Mouse (Mus musculus) embryonic facial prominence, embryonic 11.5 days (tissue): Measurements from ENCODE around the gene Cacna2d3. TPM values are rescaled to one million over a fixed set of nuclear protein-coding genes. Genes with fewer than 3 reads are reported as not detected.
A peak's percentile ranks its signal among the peaks of the same experiment; 100 is the strongest.

Source experiments
- ATAC-seq: fragments of 200-750 bp; cut with Nextera tagmentation; replicated peaks from 2 replicates; pipeline ENCODE4 v1.8.0; 2017; ENCODE audit warnings: low read depth; ENCODE audit not compliant: insufficient number of reproducible peaks, low FRiP score, low TSS enrichment
- DNase-seq: peaks from one replicate; pipeline ENCODE4 v3.0.0-alpha.2; 2015; ENCODE audit warnings: low spot score
- H3K27ac ChIP-seq: fragments of 300-500 bp; sonication (generic); replicated peaks from 2 replicates; pipeline ENCODE4 v1.5.1; 2014; ENCODE audit warnings: mild to moderate bottlenecking, low read depth, low read length, control low read depth
- H3K27me3 ChIP-seq: fragments of 300-500 bp; sonication (generic); 2 replicates; pipeline ENCODE4 v1.6.1; 2014; ENCODE audit warnings: mild to moderate bottlenecking, low read length, moderate library complexity, mixed read lengths; ENCODE audit not compliant: control insufficient read depth, insufficient read depth
- H3K36me3 ChIP-seq: fragments of 300-500 bp; sonication (generic); replicated peaks from 2 replicates; pipeline ENCODE4 v1.6.1; 2014; ENCODE audit warnings: low read depth, mild to moderate bottlenecking, low read length, moderate library complexity, mixed read lengths; ENCODE audit not compliant: control insufficient read depth, insufficient read depth
- H3K4me1 ChIP-seq: fragments of 300-500 bp; sonication (generic); 2 replicates; pipeline ENCODE4 v1.6.1; 2014; ENCODE audit warnings: low read length, mixed read lengths; ENCODE audit not compliant: control insufficient read depth, insufficient read depth
- H3K4me2 ChIP-seq: fragments of 300-500 bp; sonication (generic); 2 replicates; pipeline ENCODE4 v1.6.1; 2014; ENCODE audit warnings: low read depth, mild to moderate bottlenecking, control low read depth, low read length, moderate library complexity
- H3K4me3 ChIP-seq: fragments of 300-500 bp; sonication (generic); 2 replicates; pipeline ENCODE4 v1.5.1; 2014; ENCODE audit warnings: low read depth, low read length, control low read depth
- H3K9ac ChIP-seq: fragments of 300-500 bp; sonication (generic); replicated peaks from 2 replicates; pipeline ENCODE4 v1.6.1; 2014; ENCODE audit warnings: mild to moderate bottlenecking, control low read depth, low read length
- H3K9me3 ChIP-seq: fragments of 300-500 bp; sonication (generic); replicated peaks from 2 replicates; pipeline ENCODE4 v1.6.1; 2016; ENCODE audit warnings: mild to moderate bottlenecking, low read length, inconsistent platforms, mixed read lengths; ENCODE audit not compliant: control insufficient read depth
- WGBS: fragments of 180-500 bp; shearing (Covaris S2); extraction: QIAGEN DNeasy Blood & Tissue Kit; methylation state at CpG from one replicate; pipeline ENCODE4 v1.1.7; 2014; 5-methylcytosine and 5-hydroxymethylcytosine counted together
- polyA plus RNA-seq: library from polyadenylated mRNA; unstranded; fragments of >200 nt; fragmentation: Nextera tagmentation; extraction: Ambion mirVana; gene quantifications from 2 replicates; pipeline ENCODE4 v1.2.1, GENCODE M21; 2014

Gene Cacna2d3
- polyA plus RNA-seq, 1 experiment from 2014 or later, result 4.0 TPM

- H3K27me3 ChIP-seq, result no peaks in the 10 kb centered on the region
- 83% methylated on average over 8 of the region's 8 CpGs for WGBS
- no peak overlapping the region for H3K9ac ChIP-seq
- DNase-seq, result no peak
- H3K4me2 ChIP-seq, result no peak overlapping the region
- no peak overlapping the region for H3K27ac ChIP-seq
- H3K4me3 ChIP-seq, result no peak overlapping the region
- no peaks in the 10 kb centered on the region for H3K9me3 ChIP-seq
- no peak for ATAC-seq
- H3K4me1 ChIP-seq, result no peaks in the 10 kb centered on the region
- H3K36me3 ChIP-seq, result no peaks in the 10 kb centered on the region
Observed at GRCm38 (mm10) chr14:29403849-29404808, 317.5 kb downstream of the Cacna2d3 start.

GRCm38 (mm10) chr14:29402471-29402870, 319.2 kb downstream of the Cacna2d3 start:
- ATAC-seq (no peak), DNase-seq (peak; percentile 26)
- H3K4me2 ChIP-seq, result no peak overlapping the region
- no peak overlapping the region for H3K4me3 ChIP-seq
- H3K4me1 ChIP-seq, result no peaks in the 10 kb centered on the region
- H3K9me3 ChIP-seq, result no peaks in the 10 kb centered on the region
- no peak overlapping the region for H3K27ac ChIP-seq
- WGBS, result 49% methylated on average over 8 of the region's 8 CpGs
- H3K9ac ChIP-seq, result no peak overlapping the region
- H3K27me3 ChIP-seq, result no peaks in the 10 kb centered on the region
- H3K36me3 ChIP-seq, result no peaks in the 10 kb centered on the region

- ATAC-seq (no peak), DNase-seq (no peak)
- no peak overlapping the region for H3K9ac ChIP-seq
- 59% methylated on average over 8 of the region's 8 CpGs for WGBS
- no peaks in the 10 kb centered on the region for H3K27me3 ChIP-seq
- no peak overlapping the region for H3K4me2 ChIP-seq
- H3K4me1 ChIP-seq, result no peaks in the 10 kb centered on the region; the same call in 1 of the 2 replicates
- H3K9me3 ChIP-seq, result no peaks in the 10 kb centered on the region
- H3K36me3 ChIP-seq, result no peaks in the 10 kb centered on the region
- H3K4me3 ChIP-seq, result no peak overlapping the region
- H3K27ac ChIP-seq, result 0 out of 2 replicates have a peak overlapping the region, but pooled peaks have one; percentile 30
Observed at GRCm38 (mm10) chr14:29393786-29394185, 327.9 kb downstream of the Cacna2d3 start.

- DNase-seq (no peak), ATAC-seq (no peak)
- WGBS, result 86% methylated on average over 3 of the region's 3 CpGs
- Histone ChIP-seq H3K27me3 (no peaks in the 10 kb centered on the region), H3K4me2 (no peak overlapping the region), H3K4me1 (no peaks in the 10 kb centered on the region; the same call in 1 of the 2 replicates), H3K9ac (no peak overlapping the region), H3K9me3 (no peaks in the 10 kb centered on the region), H3K27ac (no peak overlapping the region), H3K36me3 (no peaks in the 10 kb centered on the region), H3K4me3 (no peak overlapping the region)
Observed at GRCm38 (mm10) chr14:29392851-29393250, 328.8 kb downstream of the Cacna2d3 start.

- H3K27me3 ChIP-seq, result no peaks in the 10 kb centered on the region
- no peaks in the 10 kb centered on the region for H3K9me3 ChIP-seq
- H3K9ac ChIP-seq, result no peak overlapping the region
- no peaks in the 10 kb centered on the region for H3K36me3 ChIP-seq
- WGBS, result 51% methylated on average over 2 of the region's 2 CpGs
- H3K4me1 ChIP-seq, result no peaks in the 10 kb centered on the region; the same call in 1 of the 2 replicates
- H3K4me3 ChIP-seq, result no peak overlapping the region
- no peak overlapping the region for H3K27ac ChIP-seq
- DNase-seq (no peak), ATAC-seq (no peak)
- no peak overlapping the region for H3K4me2 ChIP-seq
Observed at GRCm38 (mm10) chr14:29391489-29391888, 330.2 kb downstream of the Cacna2d3 start.

- 86% methylated on average over 3 of the region's 3 CpGs for WGBS
- no peak for DNase-seq
- H3K4me2 ChIP-seq, result no peak overlapping the region
- no peak overlapping the region for H3K9ac ChIP-seq
- H3K4me1 ChIP-seq, result no peaks in the 10 kb centered on the region
- H3K4me3 ChIP-seq, result no peak overlapping the region
- H3K36me3 ChIP-seq, result no peaks in the 10 kb centered on the region
- ATAC-seq, result no peak
- no peaks in the 10 kb centered on the region for H3K9me3 ChIP-seq
- no peaks in the 10 kb centered on the region for H3K27me3 ChIP-seq
- H3K27ac ChIP-seq, result no peak overlapping the region
Observed at GRCm38 (mm10) chr14:29387761-29388160, 333.9 kb downstream of the Cacna2d3 start.

GRCm38 (mm10) chr14:29385500-29385899, 336.2 kb downstream of the Cacna2d3 start:
- DNase-seq (no peak), ATAC-seq (no peak)
- no peaks in the 10 kb centered on the region for H3K36me3 ChIP-seq
- no peak overlapping the region for H3K4me2 ChIP-seq
- no peak overlapping the region for H3K9ac ChIP-seq
- H3K27me3 ChIP-seq, result no peaks in the 10 kb centered on the region
- no peaks in the 10 kb centered on the region for H3K4me1 ChIP-seq
- H3K4me3 ChIP-seq, result no peak overlapping the region
- no peak overlapping the region for H3K27ac ChIP-seq
- H3K9me3 ChIP-seq, result no peaks in the 10 kb centered on the region

GRCm38 (mm10) chr14:29382786-29383185, 338.9 kb downstream of the Cacna2d3 start:
- DNase-seq (no peak), ATAC-seq (no peak)
- H3K9me3 ChIP-seq, result no peaks in the 10 kb centered on the region
- no peak overlapping the region for H3K4me3 ChIP-seq
- no peak overlapping the region for H3K9ac ChIP-seq
- H3K36me3 ChIP-seq, result no peaks in the 10 kb centered on the region
- 81% methylated on average over 2 of the region's 2 CpGs for WGBS
- no peaks in the 10 kb centered on the region for H3K27me3 ChIP-seq
- H3K4me2 ChIP-seq, result no peak overlapping the region
- no peaks in the 10 kb centered on the region for H3K4me1 ChIP-seq
- no peak overlapping the region for H3K27ac ChIP-seq
